Mouse (Mus musculus) retina, postnatal 1 day (tissue): ENCODE data around the gene Htra3.
A peak's percentile ranks its signal among the peaks of the same experiment; 100 is the strongest.

Experiments used
- DNase-seq: peaks from one replicate; pipeline ENCODE4 v3.0.0-alpha.2; 2012

The Htra3 gene

GRCm38 (mm10) chr5:35652319-35652718 is 27.3 kb downstream of the Htra3 start:
- DNase-seq, result no peak

- no peak for DNase-seq
These were observed 31.4 kb downstream of the Htra3 start for GRCm38 (mm10) chr5:35648230-35648629.

- DNase-seq, result no peak
These were observed 32.0 kb downstream of the Htra3 start for GRCm38 (mm10) chr5:35647562-35647961.

- DNase-seq, result no peak
These were observed 32.7 kb downstream of the Htra3 start for GRCm38 (mm10) chr5:35646927-35647326.

GRCm38 (mm10) chr5:35645938-35646493 is 33.6 kb downstream of the Htra3 start:
- DNase-seq, result no peak

GRCm38 (mm10) chr5:35644082-35644481 is 35.5 kb downstream of the Htra3 start:
- DNase-seq, result no peak

- DNase-seq, result no peak
These were observed 36.1 kb downstream of the Htra3 start for GRCm38 (mm10) chr5:35643401-35644048.

GRCm38 (mm10) chr5:35641961-35642584 is 37.5 kb downstream of the Htra3 start:
- no peak for DNase-seq

- no peak for DNase-seq
These were observed 43.6 kb downstream of the Htra3 start for GRCm38 (mm10) chr5:35636016-35636415.

- no peak for DNase-seq
These were observed 46.7 kb downstream of the Htra3 start for GRCm38 (mm10) chr5:35632841-35633240.

GRCm38 (mm10) chr5:35631755-35632154 is 47.8 kb downstream of the Htra3 start:
- no peak for DNase-seq

GRCm38 (mm10) chr5:35631224-35631623 is 48.4 kb downstream of the Htra3 start:
- DNase-seq, result no peak

GRCm38 (mm10) chr5:35630706-35631105 is 48.9 kb downstream of the Htra3 start:
- no peak for DNase-seq

GRCm38 (mm10) chr5:35629333-35629732 is 50.2 kb downstream of the Htra3 start:
- DNase-seq, result no peak

- peak; percentile 56 for DNase-seq
These were observed 50.9 kb downstream of the Htra3 start for GRCm38 (mm10) chr5:35628685-35629084.

- DNase-seq, result no peak
These were observed 52.2 kb downstream of the Htra3 start for GRCm38 (mm10) chr5:35627307-35627840.

GRCm38 (mm10) chr5:35626408-35626807 is 53.2 kb downstream of the Htra3 start:
- DNase-seq, result no peak

GRCm38 (mm10) chr5:35624751-35625239 is 54.8 kb downstream of the Htra3 start:
- no peak for DNase-seq

- no peak for DNase-seq
These were observed 55.8 kb downstream of the Htra3 start for GRCm38 (mm10) chr5:35623831-35624230.

- peak; percentile 86 for DNase-seq
These were observed 58.5 kb downstream of the Htra3 start for GRCm38 (mm10) chr5:35621114-35621513.

- peak; percentile 67 for DNase-seq
These were observed 62.6 kb downstream of the Htra3 start for GRCm38 (mm10) chr5:35616943-35617342.

- no peak for DNase-seq
These were observed 66.9 kb downstream of the Htra3 start for GRCm38 (mm10) chr5:35612722-35613121.

GRCm38 (mm10) chr5:35611900-35612299 is 67.7 kb downstream of the Htra3 start:
- DNase-seq, result no peak

GRCm38 (mm10) chr5:35611170-35611569 is 68.4 kb downstream of the Htra3 start:
- no peak for DNase-seq
